Mouse (Mus musculus) MEL (cell line): ENCODE results near the gene Plk1. TPM values are rescaled to one million over a fixed set of nuclear protein-coding genes. Genes with fewer than 3 reads are reported as not detected.

Experiments used
- DNase-seq: peaks from one replicate; pipeline ENCODE4 v3.0.0; 2011; ENCODE audit warnings: low read depth, low spot score
- H3K27ac ChIP-seq: 2 replicates; pipeline ENCODE4 v1.5.1; 2012; ENCODE audit warnings: low read depth, mild to moderate bottlenecking, control low read depth, low read length, moderate library complexity; ENCODE audit not compliant: control insufficient read depth
- H3K27me3 ChIP-seq, 2 experiments: fragments of 150-350 bp in 1 of 2; sonication (generic) in 1 of 2; 2 replicates each; pipeline ENCODE4 v1.6.1; 2012; ENCODE audit warnings: low read length in 2 of 2, mild to moderate bottlenecking in 2 of 2, improper control_type of control experiment in 1 of 2, moderate library complexity in 1 of 2; ENCODE audit not compliant: insufficient read depth in 2 of 2, control insufficient read depth in 1 of 2
- H3K36me3 ChIP-seq, 2 experiments: 2 replicates each; pipeline ENCODE4 v1.6.1; 2012 to 2014; ENCODE audit warnings: low read length in 2 of 2, improper control_type of control experiment in 1 of 2, inconsistent platforms in 1 of 2, mild to moderate bottlenecking in 1 of 2; ENCODE audit not compliant: insufficient read depth in 2 of 2, control insufficient read depth in 1 of 2
- H3K4me1 ChIP-seq, 2 experiments: fragments of 150-350 bp in 1 of 2; sonication (generic) in 1 of 2; 2 replicates each; pipeline ENCODE4 v1.6.1; 2012; ENCODE audit warnings: low read length in 2 of 2, improper control_type of control experiment in 1 of 2, mild to moderate bottlenecking in 1 of 2; ENCODE audit not compliant: insufficient read depth in 2 of 2, control insufficient read depth in 1 of 2
- H3K4me3 ChIP-seq, 2 experiments: fragments of 150-350 bp in 1 of 2; sonication (generic) in 1 of 2; 2 replicates each; pipeline ENCODE4 v1.5.1; 2012; ENCODE audit warnings: low read depth in 2 of 2, low read length in 2 of 2, mild to moderate bottlenecking in 2 of 2, moderate library complexity in 2 of 2, control low read depth in 1 of 2, improper control_type of control experiment in 1 of 2; ENCODE audit not compliant: control insufficient read depth in 1 of 2, insufficient read depth in 1 of 2
- H3K79me2 ChIP-seq: 2 replicates; pipeline ENCODE4 v1.6.1; 2012; ENCODE audit warnings: mild to moderate bottlenecking, low read length, moderate library complexity; ENCODE audit not compliant: control insufficient read depth, poor library complexity, insufficient read depth
- H3K9ac ChIP-seq: 2 replicates; pipeline ENCODE4 v1.6.1; 2012; ENCODE audit warnings: low read depth, mild to moderate bottlenecking, control low read depth, low read length, moderate library complexity; ENCODE audit not compliant: control insufficient read depth, poor library complexity, severe bottlenecking
- H3K9me3 ChIP-seq: fragments of 150-350 bp; sonication (generic); replicated peaks from 2 replicates; pipeline ENCODE4 v1.6.1; 2012; ENCODE audit warnings: mild to moderate bottlenecking, low read length, improper control_type of control experiment, moderate library complexity; ENCODE audit not compliant: insufficient read depth
- CTCF ChIP-seq, 3 experiments: IDR thresholded peaks in 2 of 3; conservative IDR thresholded peaks in 1 of 3; 2 replicates each; pipeline ENCODE4 v1.5.1; 2011 to 2012; ENCODE audit warnings: low read length in 3 of 3, low read depth in 2 of 3, mild to moderate bottlenecking in 2 of 3, improper control_type of control experiment in 1 of 3, inconsistent platforms in 1 of 3, mixed read lengths in 1 of 3, moderate library complexity in 1 of 3; ENCODE audit not compliant: control insufficient read depth in 1 of 3, insufficient read depth in 1 of 3, poor library complexity in 1 of 3, severe bottlenecking in 1 of 3
- ETS1 ChIP-seq: IDR thresholded peaks from 2 replicates; pipeline ENCODE4 v1.6.1; 2012; ENCODE audit warnings: low read depth, mild to moderate bottlenecking, inconsistent platforms, low read length, improper control_type of control experiment, moderate library complexity
- HCFC1 ChIP-seq: IDR thresholded peaks from 2 replicates; pipeline ENCODE4 v1.6.1; 2012; ENCODE audit warnings: low read depth, mild to moderate bottlenecking, inconsistent platforms, low read length, improper control_type of control experiment, moderate library complexity
- JUND ChIP-seq: IDR thresholded peaks from 2 replicates; pipeline ENCODE4 v1.6.1; 2011; ENCODE audit warnings: low read depth, mild to moderate bottlenecking, improper control_type of control experiment, low read length
- MAX ChIP-seq: IDR thresholded peaks from 2 replicates; pipeline ENCODE4 v1.6.1; 2011; ENCODE audit warnings: low read length, improper control_type of control experiment
- MYB ChIP-seq: IDR thresholded peaks from 2 replicates; pipeline ENCODE4 v1.6.1; 2011; ENCODE audit warnings: mild to moderate bottlenecking, low read depth, low read length, improper control_type of control experiment
- NELFE ChIP-seq: IDR thresholded peaks from 2 replicates; pipeline ENCODE4 v1.6.1; 2011; ENCODE audit warnings: low read depth, low read length, improper control_type of control experiment
- NRF1 ChIP-seq: IDR thresholded peaks from 2 replicates; pipeline ENCODE4 v1.6.1; 2014; ENCODE audit warnings: low read depth, mild to moderate bottlenecking, inconsistent platforms, low read length, improper control_type of control experiment, moderate library complexity; ENCODE audit not compliant: poor library complexity, insufficient read depth, severe bottlenecking
- POLR2AphosphoS2 ChIP-seq: IDR thresholded peaks from 2 replicates; pipeline ENCODE4 v1.6.1; 2011; ENCODE audit warnings: low read length, improper control_type of control experiment
- POLR2AphosphoS5 ChIP-seq: IDR thresholded peaks from 2 replicates; pipeline ENCODE4 v1.6.1; 2012; ENCODE audit warnings: low read depth, borderline replicate concordance, mild to moderate bottlenecking, inconsistent platforms, low read length, moderate library complexity, mixed read lengths
- RCOR1 ChIP-seq: IDR thresholded peaks from 2 replicates; pipeline ENCODE4 v1.6.1; 2012; ENCODE audit warnings: low read depth, mild to moderate bottlenecking, inconsistent platforms, low read length, improper control_type of control experiment
- SIN3A ChIP-seq: IDR thresholded peaks from 2 replicates; pipeline ENCODE4 v1.6.1; 2012; ENCODE audit warnings: low read length, improper control_type of control experiment, inconsistent platforms
- SMC3 ChIP-seq: IDR thresholded peaks from 2 replicates; pipeline ENCODE4 v1.6.1; 2011; ENCODE audit warnings: low read depth, low read length, improper control_type of control experiment
- TBP ChIP-seq: IDR thresholded peaks from 2 replicates; pipeline ENCODE4 v1.8.0; 2011; ENCODE audit warnings: low read depth, low read length, improper control_type of control experiment
- UBTF ChIP-seq: IDR thresholded peaks from 2 replicates; pipeline ENCODE4 v1.6.1; 2012; ENCODE audit warnings: low read depth, mild to moderate bottlenecking, inconsistent platforms, low read length, improper control_type of control experiment, moderate library complexity, borderline replicate concordance; ENCODE audit not compliant: insufficient read depth
- ZMIZ1 ChIP-seq: IDR thresholded peaks from 2 replicates; pipeline ENCODE4 v1.6.1; 2012; ENCODE audit warnings: low read depth, mild to moderate bottlenecking, inconsistent platforms, low read length, improper control_type of control experiment, moderate library complexity
- ZNF384 ChIP-seq: IDR thresholded peaks from 2 replicates; pipeline ENCODE4 v1.6.1; 2012; ENCODE audit warnings: low read depth, mild to moderate bottlenecking, inconsistent platforms, low read length, improper control_type of control experiment
- polyA plus RNA-seq, 2 experiments: library from polyadenylated mRNA; stranded (reverse) in 1 of 2; unstranded in 1 of 2; fragments of >175 nt in 1 of 2; fragments of >200 nt in 1 of 2; gene quantifications; 2 replicates each; pipeline versions ENCODE4 v1.2.1 to v1.2.4; 2012; ENCODE audit warnings: low replicate concordance in 2 of 2, low read depth in 1 of 2; ENCODE audit not compliant: insufficient read length in 2 of 2, insufficient read depth in 1 of 2, missing spikeins in 1 of 2
- total RNA-seq: library from RNA; depleted of rRNA; stranded (reverse); fragments of 300-350 nt; gene quantifications from 2 replicates; pipeline ENCODE4 v1.2.3, GENCODE M21; 2012

Gene Plk1
- total and polyA plus RNA-seq, 3 experiments, result 46.7 to 244 (median 157) TPM

GRCm38 (mm10) chr7:122140991-122141390 is 18.2 kb upstream of the Plk1 start:
- no peaks in the 10 kb centered on the region for H3K4me1 ChIP-seq
- DNase-seq, result no peak
- H3K36me3 ChIP-seq, result peaks cover 0 to 17% of the 10 kb centered on the region in 2 experiments; a peak in 2 of 4 replicates
- H3K9me3 ChIP-seq, result no peaks in the 10 kb centered on the region
- H3K9ac ChIP-seq, result no peak overlapping the region
- TF ChIP-seq ETS1 (no peak), POLR2AphosphoS2 (no peak), NELFE (no peak), HCFC1 (no peak), UBTF (no peak), NRF1 (no peak)
- H3K4me3 ChIP-seq, result no peak overlapping the region
- H3K27ac ChIP-seq, result no peak overlapping the region
- no peaks in the 10 kb centered on the region for H3K79me2 ChIP-seq
- no peaks in the 10 kb centered on the region for H3K27me3 ChIP-seq

- TF ChIP-seq ZNF384 (no peak), MYB (no peak), POLR2AphosphoS5 (no peak), TBP (no peak), MAX (no peak), SIN3A (no peak), RCOR1 (no peak), JUND (no peak), ZMIZ1 (no peak), NRF1 (no peak), SMC3 (no peak), CTCF (IDR thresholded peaks at IDR 0.05 in 2 of 3, conservative IDR thresholded peaks at IDR 0.05 in 1 of 3; ENCODE audit: control insufficient read depth in 1 of 3, insufficient read depth in 1 of 3, low read depth in 2 of 3, low read length in 3 of 3, poor library complexity in 1 of 3, severe bottlenecking in 1 of 3) (no peak)
- TF ChIP-seq, all 39 proteins: peak for 0
- Histone ChIP-seq H3K36me3 (peaks cover 1 to 4% of the 10 kb centered on the region in 2 experiments; a peak in 3 of 4 replicates), H3K4me1 (peaks cover under 1 to 4% of the 10 kb centered on the region in 2 experiments), H3K79me2 (no peaks in the 10 kb centered on the region; the same call in 1 of the 2 replicates), H3K27me3 (no peaks in the 10 kb centered on the region), H3K9ac (no peak overlapping the region), H3K4me3 (no peak overlapping the region), H3K27ac (no peak overlapping the region), H3K9me3 (no peaks in the 10 kb centered on the region)
- no peak for DNase-seq
Observed at GRCm38 (mm10) chr7:122152473-122152872, 6.8 kb upstream of the Plk1 start.
